Mouse (Mus musculus): ENCODE results near the gene Emb. TPM values are rescaled to one million over a fixed set of nuclear protein-coding genes. Genes with fewer than 3 reads are reported as not detected.

The Emb gene
- total RNA-seq, 2 experiments from 2014 or later = 9.1 to 10.7 TPM

- no peak overlapping the region for H3K27ac ChIP-seq
- no peak for TF ChIP-seq CTCF (IDR thresholded peaks at IDR 0.05)
- intact Hi-C loops (cut with DNase I) = no loop called here
- no peak overlapping the region for H3K4me3 ChIP-seq
- DNase-seq = no peak
Observed at GRCm38 (mm10) chr13:117204685-117205084, 3.7 kb upstream of the Emb start.

DNA sequence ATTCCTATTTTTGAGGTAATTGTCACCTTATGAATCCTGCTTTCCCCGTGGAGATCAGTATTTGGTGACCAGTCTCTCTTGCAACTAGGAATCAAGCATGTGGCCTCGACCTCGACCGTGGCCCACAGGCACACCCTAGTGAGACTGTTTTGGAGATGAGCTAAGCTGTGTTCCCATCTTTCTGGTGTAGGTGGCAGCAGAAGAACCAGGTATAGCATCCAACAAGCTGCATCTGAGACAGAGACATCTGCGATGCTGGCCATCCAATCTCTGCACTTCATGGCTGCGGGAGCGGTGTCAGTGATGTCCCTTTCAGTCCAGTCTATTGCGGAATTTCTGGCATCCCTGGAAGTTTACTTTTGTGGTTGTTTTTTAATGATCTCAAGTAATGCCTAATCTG is 2.3 kb upstream of the Emb start:
- Histone ChIP-seq H3K4me3 (no peak overlapping the region), H3K27ac (no peak overlapping the region)
- intact Hi-C loops (cut with DNase I) = no loop called here
- TF ChIP-seq CTCF (IDR thresholded peaks at IDR 0.05) = no peak
- DNase-seq = no peak

DNA sequence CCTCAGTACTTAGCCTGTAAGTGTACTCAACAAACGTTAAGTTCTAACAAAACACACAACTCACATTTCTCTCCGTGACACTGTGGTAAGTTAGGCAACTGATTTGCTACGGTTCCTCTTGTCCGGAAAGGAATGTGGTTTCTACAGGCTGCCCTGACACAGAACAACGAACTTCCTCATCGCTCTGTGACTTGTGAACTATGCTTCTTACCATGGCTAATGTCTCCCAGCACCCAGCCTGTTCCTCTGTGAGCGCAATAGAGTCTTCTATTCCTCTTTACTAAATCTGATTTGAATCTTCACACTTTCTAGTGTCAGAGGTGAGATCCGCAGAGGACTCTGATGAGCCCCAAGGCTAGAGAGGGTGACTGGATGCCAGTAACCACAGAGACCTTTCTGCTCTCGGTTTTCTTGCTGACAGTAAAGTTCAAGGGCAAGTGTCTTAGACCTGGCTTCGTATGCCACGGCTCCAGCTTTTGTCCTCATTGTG is 3.1 kb downstream of the Emb start:
- no peak for TF ChIP-seq CTCF (IDR thresholded peaks at IDR 0.05)
- intact Hi-C loops (cut with DNase I) = no loop called here
- Histone ChIP-seq H3K4me3 (no peak overlapping the region), H3K27ac (no peak overlapping the region)
- DNase-seq = no peak

- no peak for DNase-seq
- no peak overlapping the region for H3K4me3 ChIP-seq
- TF ChIP-seq CTCF (IDR thresholded peaks at IDR 0.05) = no peak
- intact Hi-C loops (cut with DNase I) = no loop called here
- H3K27ac ChIP-seq = no peak overlapping the region
Observed at GRCm38 (mm10) chr13:117215481-117215880, 7.1 kb downstream of the Emb start.

DNA sequence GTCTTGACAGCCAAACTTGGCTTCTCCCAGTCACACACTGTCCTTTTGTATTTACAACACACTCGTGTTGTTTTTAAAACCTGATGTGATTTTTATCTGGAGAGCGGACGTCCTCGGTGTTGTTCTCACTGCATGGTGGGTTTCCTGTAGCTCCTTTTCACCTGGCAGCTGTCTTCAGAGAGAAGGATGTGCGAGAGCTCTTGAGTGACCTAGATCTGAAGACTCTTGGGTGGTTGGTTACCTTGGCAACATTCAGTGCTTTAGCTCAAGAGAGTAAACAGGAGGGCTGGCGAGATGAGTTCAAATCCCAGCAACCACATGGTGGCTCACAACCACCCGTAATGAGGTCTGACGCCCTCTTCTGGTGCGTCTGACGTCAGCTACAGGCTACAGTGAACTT is 7.8 kb downstream of the Emb start:
- TF ChIP-seq CTCF (IDR thresholded peaks at IDR 0.05) = no peak
- no peak for DNase-seq
- Histone ChIP-seq H3K27ac (no peak overlapping the region), H3K4me3 (no peak overlapping the region)
- intact Hi-C loops (cut with DNase I) = no loop called here

DNA sequence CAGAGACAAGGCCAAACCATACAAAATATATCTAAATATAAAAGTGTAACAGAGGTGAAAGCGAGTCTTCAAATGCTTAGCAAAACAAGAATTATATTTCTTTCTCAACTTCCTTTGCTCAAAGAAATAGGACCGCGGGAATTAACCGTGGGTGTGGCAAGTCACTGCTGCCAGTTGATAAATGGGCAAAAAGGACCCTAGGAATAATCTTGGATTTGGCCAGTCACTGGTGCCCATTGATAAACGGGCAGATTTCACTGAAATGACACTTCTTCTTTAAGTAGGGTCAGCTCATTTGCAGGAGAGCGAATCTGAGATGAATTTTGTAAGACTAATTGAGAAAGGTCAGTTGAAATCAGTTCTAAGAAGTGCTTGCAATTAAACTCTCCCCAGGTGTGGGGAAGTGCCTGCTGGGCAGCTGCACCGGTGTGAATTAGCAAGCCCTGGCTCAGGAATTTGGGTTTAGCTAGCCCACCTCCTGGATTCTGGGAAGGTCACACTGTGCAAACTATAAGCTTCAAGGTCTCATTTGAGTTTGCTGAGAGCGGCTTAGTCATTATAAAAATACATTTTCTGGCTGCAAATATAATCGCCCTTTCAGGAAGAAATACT is 8.5 kb downstream of the Emb start:
- Histone ChIP-seq H3K4me3 (no peak overlapping the region), H3K27ac (no peak overlapping the region)
- no peak for TF ChIP-seq CTCF (IDR thresholded peaks at IDR 0.05)
- no peak for DNase-seq
- intact Hi-C loops (cut with DNase I) = no loop called here

GRCm38 (mm10) chr13:117217621-117218020 is 9.3 kb downstream of the Emb start:
- Histone ChIP-seq H3K27ac (no peak overlapping the region), H3K4me3 (no peak overlapping the region)
- intact Hi-C loops (cut with DNase I) = no loop called here
- DNase-seq = no peak
- TF ChIP-seq CTCF (IDR thresholded peaks at IDR 0.05) = no peak

DNA sequence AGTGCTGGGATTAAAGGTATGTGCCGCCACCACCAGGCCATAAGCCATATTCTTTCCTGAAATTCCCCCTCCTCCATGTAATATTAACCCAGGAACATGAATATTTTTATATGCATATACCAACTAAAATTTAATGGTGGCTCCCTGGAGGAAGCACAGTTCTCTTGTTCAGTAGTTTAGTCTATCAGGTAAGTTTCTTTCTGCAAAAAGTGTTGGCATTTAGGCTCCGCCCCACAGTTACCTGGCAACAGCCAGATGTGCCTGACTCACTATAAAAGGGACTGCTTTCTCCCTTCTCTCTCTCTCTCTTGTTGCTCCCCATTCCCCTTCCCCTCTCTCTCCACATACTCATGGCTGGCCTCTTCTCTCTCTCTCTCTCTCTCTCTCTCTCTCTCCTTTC is 9.8 kb downstream of the Emb start:
- DNase-seq = no peak
- intact Hi-C loops (cut with DNase I) = no loop called here
- TF ChIP-seq CTCF (IDR thresholded peaks at IDR 0.05) = no peak
- H3K4me3 ChIP-seq = no peak overlapping the region
- H3K27ac ChIP-seq = no peak overlapping the region

DNA sequence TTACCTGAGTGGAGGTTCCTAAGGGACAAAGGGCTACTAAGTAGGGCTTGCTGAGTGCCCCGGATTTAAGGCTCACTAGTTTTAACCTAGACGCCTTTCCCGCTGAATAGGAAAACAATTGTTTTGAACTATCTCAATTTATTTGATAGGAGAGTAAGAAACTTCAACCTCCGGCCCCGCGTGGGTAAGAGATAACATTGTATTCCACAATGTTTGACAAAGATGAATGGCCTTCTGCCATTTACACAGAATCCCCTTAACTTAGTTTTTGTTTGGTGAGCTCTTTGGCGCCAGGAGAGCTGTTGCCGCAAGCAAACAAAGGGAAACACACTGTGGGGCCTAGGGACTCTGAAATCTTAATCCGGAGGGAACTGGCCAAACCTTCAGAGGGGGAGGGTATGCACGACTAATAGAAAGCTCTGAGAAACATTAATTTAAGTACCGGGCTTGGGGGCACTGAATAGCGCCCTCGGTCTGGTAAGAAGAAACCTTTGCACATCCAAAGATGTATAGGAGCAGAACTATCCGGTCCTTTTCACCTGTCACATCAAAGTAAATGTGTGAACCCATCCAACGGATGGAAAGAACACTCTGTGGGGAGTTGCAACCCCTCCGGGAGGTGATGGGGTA is 11.7 kb downstream of the Emb start:
- no peak for TF ChIP-seq CTCF (IDR thresholded peaks at IDR 0.05)
- Histone ChIP-seq H3K4me3 (peak overlapping the region; percentile 69), H3K27ac (no peak overlapping the region)
- no peak for DNase-seq
- intact Hi-C loops (cut with DNase I) = no loop called here

DNA sequence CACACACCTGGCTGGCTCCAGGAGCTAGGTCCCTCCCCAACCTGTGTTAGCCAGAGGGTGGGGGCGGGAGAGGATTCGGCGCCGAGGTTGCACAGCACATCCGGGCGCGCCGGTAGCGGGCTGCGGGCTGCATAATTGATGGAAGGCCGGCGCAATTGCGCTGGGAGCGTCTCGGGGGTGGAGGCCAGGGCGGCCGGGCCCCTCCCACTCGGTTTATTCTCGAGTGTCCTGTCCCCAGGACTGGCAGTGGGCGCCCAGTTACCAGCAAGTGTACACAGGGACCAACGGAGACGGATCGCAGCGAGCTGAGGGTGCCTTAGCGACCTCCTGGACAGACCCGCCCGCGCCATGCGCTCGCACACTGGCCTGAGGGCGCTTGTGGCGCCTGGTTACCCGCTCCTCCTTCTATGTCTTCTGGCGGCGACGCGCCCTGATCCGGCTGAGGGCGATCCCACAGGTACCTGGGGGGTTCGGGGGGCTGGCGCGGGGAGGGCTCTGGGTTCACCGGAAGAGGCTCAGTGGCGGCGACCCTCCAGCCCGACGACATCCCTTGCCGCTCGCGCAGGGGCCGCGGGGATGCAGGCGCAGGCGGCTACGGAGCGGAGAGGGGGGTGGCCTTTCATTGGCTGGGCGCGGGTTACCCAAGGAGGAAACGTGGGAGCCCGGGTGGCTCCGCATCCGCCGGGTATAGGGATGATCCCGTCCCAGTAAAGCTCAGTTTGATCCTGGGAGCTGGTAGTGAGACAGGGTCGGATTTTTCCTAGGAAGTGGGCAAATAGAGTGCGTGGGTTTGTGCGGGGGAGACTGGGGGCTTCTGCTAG is 12.4 kb downstream of the Emb start, which contains the start of gene Gm17509:
Gm17509 (minus strand) TSS at position 575 of the 821 bp plus-strand sequence.
- peak; percentile 49 for DNase-seq
- peak within 1 kb of the TSS; percentile 69 for H3K4me3 ChIP-seq
- intact Hi-C loops (cut with DNase I) = no loop called here
- no peak for TF ChIP-seq CTCF (IDR thresholded peaks at IDR 0.05)
- H3K27ac ChIP-seq = peak within 1 kb of the TSS; percentile 53; the same call in 1 of the 2 replicates

DNA sequence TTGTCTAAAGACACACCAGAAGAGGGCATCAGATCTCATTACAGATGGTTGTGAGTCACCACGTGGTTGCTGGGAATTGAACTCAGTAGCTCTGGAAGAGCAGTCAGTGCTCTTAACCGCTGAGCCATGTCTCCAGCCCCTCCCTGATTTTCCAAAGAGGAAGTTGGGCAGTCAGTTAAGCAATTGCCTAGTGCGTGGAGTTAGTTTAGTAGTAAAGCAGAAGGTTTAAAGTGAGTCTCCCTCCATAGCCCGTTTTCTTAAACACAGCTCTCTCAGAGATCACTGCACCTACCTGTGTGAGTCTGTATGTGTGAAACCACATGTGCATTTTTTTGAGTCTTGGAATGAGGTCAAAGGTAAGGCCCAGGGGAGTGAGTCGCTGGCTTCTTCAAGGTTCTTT is 14.8 kb downstream of the Emb start:
- no peak overlapping the region for H3K27ac ChIP-seq
- H3K4me3 ChIP-seq = no peak overlapping the region
- TF ChIP-seq CTCF (IDR thresholded peaks at IDR 0.05) = no peak
- DNase-seq = no peak
- intact Hi-C loops (cut with DNase I) = no loop called here

GRCm38 (mm10) chr13:117224901-117225300 is 16.6 kb downstream of the Emb start:
- no peak overlapping the region for H3K4me3 ChIP-seq
- no peak overlapping the region for H3K27ac ChIP-seq
- intact Hi-C loops (cut with DNase I) = no loop called here
- DNase-seq = no peak
- TF ChIP-seq CTCF (IDR thresholded peaks at IDR 0.05) = no peak

- Histone ChIP-seq H3K27ac (no peak overlapping the region), H3K4me3 (no peak overlapping the region)
- intact Hi-C loops (cut with DNase I) = no loop called here
- no peak for DNase-seq
- no peak for TF ChIP-seq CTCF (IDR thresholded peaks at IDR 0.05)
Observed at GRCm38 (mm10) chr13:117225561-117225960, 17.2 kb downstream of the Emb start.
